Mouse (Mus musculus) E14TG2a.4 (cell line): ENCODE measurements around the gene Arel1.
A peak's percentile ranks its signal among the peaks of the same experiment; 100 is the strongest.

Experiments used
- H3K27me3 ChIP-seq: 2 replicates; pipeline ENCODE4 v1.6.1; 2014; ENCODE audit warnings: low read length, control low read depth; ENCODE audit not compliant: insufficient read depth
- H3K36me3 ChIP-seq: 2 replicates; pipeline ENCODE4 v1.6.1; 2014; ENCODE audit warnings: low read length, control low read depth; ENCODE audit not compliant: insufficient read depth
- H3K4me1 ChIP-seq: replicated peaks from 2 replicates; pipeline ENCODE4 v1.6.1; 2014; ENCODE audit warnings: low read depth, low read length, control low read depth
- H3K4me3 ChIP-seq: replicated peaks from 2 replicates; pipeline ENCODE4 v1.5.1; 2014; ENCODE audit warnings: mild to moderate bottlenecking, low read length
- H3K9me3 ChIP-seq: 2 replicates; pipeline ENCODE4 v1.6.1; 2014; ENCODE audit warnings: low read length, control low read depth
- CTCF ChIP-seq: conservative IDR thresholded peaks from 2 replicates; pipeline ENCODE4 v1.5.1; 2014; ENCODE audit warnings: low read length
- NANOG ChIP-seq: IDR thresholded peaks from 2 replicates; pipeline ENCODE4 v1.6.1; 2014; ENCODE audit warnings: borderline replicate concordance, low read length, mixed read lengths
- POU5F1 ChIP-seq: IDR thresholded peaks from 2 replicates; pipeline ENCODE4 v1.6.1; 2014; ENCODE audit warnings: low read length, borderline replicate concordance

Gene Arel1

DNA sequence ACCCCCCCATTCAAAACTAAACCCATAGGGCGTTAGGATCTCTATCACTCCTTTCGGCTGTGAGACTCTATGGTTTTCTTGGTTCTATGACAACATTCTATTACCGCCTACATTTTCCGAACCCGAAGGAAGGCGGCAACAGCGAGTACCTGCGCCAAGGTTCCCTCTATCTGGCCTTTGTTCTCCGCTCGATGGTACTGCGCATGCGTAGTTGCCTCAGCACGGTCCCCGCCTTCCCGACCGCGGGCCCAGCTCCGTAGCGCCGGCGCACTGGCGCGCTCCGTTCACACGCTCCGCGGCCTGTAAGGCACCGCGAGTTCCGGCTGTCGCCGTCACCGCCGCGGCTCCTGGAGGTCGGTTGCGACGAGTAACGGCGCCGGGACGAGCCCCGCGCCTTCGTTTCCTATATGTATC lies 25.4 kb upstream of the Arel1 start, which contains the start of gene Ylpm1:
Ylpm1 (plus strand) TSS at position 239 of the 414 bp plus-strand sequence.
- Histone ChIP-seq H3K4me1 (peaks cover 25% of the 10 kb centered on the region), H3K4me3 (peak within 1 kb of the TSS; percentile 94), H3K27me3 (peaks cover 3% of the 10 kb centered on the region), H3K9me3 (peaks cover 9% of the 10 kb centered on the region), H3K36me3 (peaks cover 31% of the 10 kb centered on the region)
- peak; percentile 10; the same call in 1 of the 2 replicates for TF ChIP-seq CTCF
- TF ChIP-seq NANOG = no peak
- TF ChIP-seq POU5F1 = no peak

DNA sequence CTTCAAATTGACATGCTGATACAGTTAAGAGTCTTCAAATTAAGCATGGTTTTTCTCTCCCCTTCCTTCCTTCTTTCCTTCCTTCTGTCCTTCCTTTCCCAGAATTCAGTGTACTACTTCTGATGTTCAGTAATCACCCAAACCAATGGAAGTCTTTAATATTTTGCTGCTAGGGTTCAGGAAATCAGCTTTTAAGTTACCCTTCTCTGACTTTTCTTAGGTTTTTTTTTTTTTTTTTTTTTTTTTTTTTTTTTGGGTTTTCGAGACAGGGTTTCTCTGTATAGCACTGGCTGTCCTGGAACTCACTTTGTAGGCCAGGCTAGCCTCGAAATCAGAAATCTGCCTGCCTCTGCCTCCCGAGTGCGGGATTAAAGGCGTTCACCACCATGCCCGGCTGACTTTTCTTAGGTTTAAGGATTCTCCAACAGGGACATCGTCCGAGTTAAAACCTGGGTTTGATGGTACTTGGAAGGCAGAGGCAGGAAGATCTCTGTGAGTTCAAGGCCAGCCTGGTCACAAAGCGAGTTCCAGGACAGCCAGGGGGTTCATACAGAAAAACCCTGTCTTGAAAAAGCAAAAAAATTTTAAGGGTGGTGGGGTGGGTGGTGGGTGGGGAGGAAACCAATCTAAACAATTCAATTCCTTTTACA lies 24.5 kb upstream of the Arel1 start:
- no peak overlapping the region for H3K4me3 ChIP-seq
- peaks cover 25% of the 10 kb centered on the region for H3K36me3 ChIP-seq
- H3K9me3 ChIP-seq = peaks cover 9% of the 10 kb centered on the region
- H3K27me3 ChIP-seq = peaks cover 6% of the 10 kb centered on the region
- peaks cover 25% of the 10 kb centered on the region for H3K4me1 ChIP-seq
- TF ChIP-seq CTCF (no peak), POU5F1 (no peak), NANOG (no peak)

DNA sequence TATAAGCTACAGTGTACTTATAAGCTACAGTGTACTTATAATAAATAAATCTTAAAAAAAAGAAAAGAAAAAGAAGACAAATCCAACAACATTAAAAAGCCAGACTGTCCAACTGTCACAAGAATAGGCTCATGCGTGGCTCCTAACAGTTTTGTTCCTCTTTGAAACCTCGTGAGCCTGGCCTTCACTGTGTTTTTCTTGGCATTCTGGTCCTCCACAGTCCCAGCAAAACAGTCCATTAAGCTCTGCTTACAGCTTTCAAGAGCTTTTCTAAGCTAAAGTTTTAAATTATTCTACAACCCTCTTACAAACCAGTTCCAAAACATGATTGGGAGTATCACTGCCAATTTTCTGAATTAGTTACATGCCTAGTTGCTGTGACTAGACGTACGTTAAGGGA lies 18.8 kb upstream of the Arel1 start:
- H3K4me3 ChIP-seq = no peak overlapping the region
- peaks cover 13% of the 10 kb centered on the region for H3K27me3 ChIP-seq
- peaks cover 5% of the 10 kb centered on the region for H3K36me3 ChIP-seq
- H3K9me3 ChIP-seq = peaks cover 9% of the 10 kb centered on the region
- H3K4me1 ChIP-seq = no peaks in the 10 kb centered on the region
- TF ChIP-seq NANOG (no peak), CTCF (no peak), POU5F1 (no peak)

DNA sequence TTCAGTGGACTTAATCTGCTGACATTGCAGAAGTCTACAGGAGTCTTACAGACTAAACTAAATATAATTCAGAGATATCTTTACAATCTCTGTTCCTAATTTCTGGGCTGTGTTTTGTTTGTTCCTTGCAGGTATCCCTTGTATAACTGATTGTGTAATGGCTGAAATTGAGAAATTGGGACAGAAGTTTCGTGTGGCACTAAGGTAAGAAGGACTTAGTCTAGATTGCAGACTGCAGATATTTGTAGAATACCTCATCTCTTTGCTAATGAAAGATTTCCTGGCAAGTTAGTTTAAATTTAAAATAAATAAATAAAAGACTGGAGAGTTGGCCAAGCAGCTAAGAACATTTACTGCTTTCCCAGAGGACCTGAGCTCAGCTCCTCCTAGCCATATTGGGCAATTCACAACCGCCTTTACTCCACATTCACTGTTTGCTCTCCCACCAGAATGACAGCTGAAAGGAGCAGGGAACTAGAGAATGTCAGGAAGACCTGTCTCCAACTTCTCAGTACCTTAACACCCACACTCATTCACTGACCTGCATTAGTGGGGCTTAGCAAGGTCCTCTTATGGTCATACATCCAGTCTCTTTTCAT lies 8.7 kb upstream of the Arel1 start:
- TF ChIP-seq NANOG (no peak), CTCF (no peak), POU5F1 (no peak)
- Histone ChIP-seq H3K36me3 (peaks cover 95% of the 10 kb centered on the region), H3K27me3 (no peaks in the 10 kb centered on the region), H3K9me3 (no peaks in the 10 kb centered on the region), H3K4me3 (no peak overlapping the region), H3K4me1 (no peaks in the 10 kb centered on the region)

DNA sequence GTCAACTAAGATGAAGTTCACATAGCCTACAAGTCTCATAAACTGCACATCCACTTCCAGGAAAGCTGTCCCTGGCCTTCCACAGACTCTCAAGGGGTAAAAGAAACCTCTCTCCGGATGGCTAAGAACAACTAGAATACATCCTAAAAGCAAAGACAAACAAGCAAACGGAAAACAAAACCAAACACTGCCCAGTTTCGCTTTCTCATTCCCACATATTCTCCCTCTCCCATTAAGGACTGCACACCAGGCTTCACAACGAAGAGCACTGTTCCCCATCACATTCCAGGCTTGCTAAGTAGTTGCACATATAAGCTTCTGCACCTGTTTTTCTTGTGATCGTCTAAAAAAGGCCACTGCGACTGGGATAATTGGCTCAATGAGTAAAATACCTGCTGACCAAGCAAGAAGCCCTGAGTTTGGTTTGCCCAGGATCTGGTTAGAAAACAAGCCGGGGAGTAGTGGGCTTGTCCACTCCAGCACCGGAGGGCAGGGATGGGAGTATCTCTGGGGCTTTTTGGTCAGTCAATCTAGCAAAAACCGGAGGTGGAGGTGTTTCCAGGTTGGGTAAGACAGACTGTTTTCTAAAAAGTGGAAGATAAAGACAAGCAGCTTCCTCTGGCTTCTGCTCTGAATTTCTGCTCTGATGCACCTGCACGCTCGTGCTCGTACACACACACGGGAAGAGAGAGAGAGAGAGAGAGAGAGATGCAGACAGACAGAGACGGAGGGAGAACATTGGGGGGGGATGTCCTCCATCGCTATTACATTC lies 858 bp downstream of the Arel1 start:
- no peak for TF ChIP-seq NANOG
- no peak for TF ChIP-seq CTCF
- TF ChIP-seq POU5F1 = no peak
- Histone ChIP-seq H3K4me3 (peak overlapping the region; percentile 97), H3K9me3 (no peaks in the 10 kb centered on the region), H3K4me1 (peaks cover 22% of the 10 kb centered on the region), H3K36me3 (peaks cover 28% of the 10 kb centered on the region), H3K27me3 (peaks cover 3% of the 10 kb centered on the region; the same call in 1 of the 2 replicates)

DNA sequence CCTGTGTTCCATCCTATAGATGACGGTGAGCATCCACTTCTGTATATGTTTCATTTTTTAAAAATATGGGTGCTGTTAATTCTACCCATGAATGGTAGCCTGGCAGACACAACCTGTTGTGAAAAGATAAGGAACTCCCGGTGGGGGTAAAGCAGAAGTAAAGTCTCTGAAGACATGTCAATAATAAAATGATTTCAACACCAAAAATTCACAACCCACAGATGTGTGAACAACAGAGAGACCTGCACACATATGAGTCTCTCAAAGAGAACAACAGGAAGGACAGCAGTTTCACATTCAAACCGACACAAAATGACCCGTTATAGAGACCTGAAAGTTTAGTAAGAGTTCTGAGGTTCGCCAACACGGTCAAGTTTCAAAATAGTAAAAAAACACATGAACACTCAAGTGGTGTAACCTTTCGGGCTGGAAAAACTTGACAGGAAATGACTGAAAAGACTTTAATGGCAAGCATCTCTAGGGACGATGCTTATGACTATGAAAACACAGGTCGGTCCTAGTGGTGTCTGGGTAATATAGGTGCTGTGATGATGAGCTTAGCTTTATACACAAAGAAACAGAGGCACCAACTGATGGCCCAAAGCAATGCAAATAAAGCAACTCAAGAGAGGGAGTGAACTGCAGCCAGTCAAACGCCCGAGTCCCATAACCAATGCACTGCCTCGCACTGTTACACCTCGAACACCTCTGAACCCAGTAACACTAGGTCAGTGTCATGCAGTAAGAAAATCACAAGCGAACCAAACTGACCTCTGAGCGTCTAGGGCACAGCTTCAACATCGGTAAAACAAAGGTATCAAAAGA lies 1.7 kb downstream of the Arel1 start:
- Histone ChIP-seq H3K9me3 (no peaks in the 10 kb centered on the region), H3K27me3 (peaks cover 3% of the 10 kb centered on the region; the same call in 1 of the 2 replicates), H3K4me3 (peak overlapping the region; percentile 97; the same call in 1 of the 2 replicates), H3K36me3 (peaks cover 22% of the 10 kb centered on the region), H3K4me1 (peaks cover 22% of the 10 kb centered on the region)
- TF ChIP-seq POU5F1 (no peak), CTCF (no peak), NANOG (no peak)

DNA sequence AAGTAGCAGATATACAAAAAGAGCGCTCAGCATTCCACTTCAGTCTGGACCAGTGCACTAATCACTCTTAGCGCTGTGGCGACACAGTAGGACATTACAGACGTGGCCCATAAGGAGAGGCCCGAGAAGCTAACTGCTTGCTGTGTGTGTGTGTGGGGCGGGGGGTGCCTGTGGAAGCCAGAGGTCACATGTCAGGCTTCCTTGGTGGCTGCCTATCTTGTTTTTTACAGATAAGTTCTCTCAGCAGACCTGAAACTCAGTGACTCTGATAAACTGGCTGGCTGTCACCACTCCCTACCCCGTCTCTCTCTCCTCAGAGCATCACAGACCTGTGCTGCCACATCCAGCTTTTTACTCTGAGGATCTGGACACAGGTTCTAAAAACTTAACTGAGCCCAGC lies 8.1 kb downstream of the Arel1 start:
- no peak for TF ChIP-seq NANOG
- Histone ChIP-seq H3K4me1 (0 out of 2 replicates have a peak, but pooled peaks cover 3% of the 10 kb centered on the region), H3K4me3 (no peak overlapping the region), H3K9me3 (no peaks in the 10 kb centered on the region), H3K36me3 (peaks cover 7% of the 10 kb centered on the region; the same call in 1 of the 2 replicates), H3K27me3 (no peaks in the 10 kb centered on the region)

DNA sequence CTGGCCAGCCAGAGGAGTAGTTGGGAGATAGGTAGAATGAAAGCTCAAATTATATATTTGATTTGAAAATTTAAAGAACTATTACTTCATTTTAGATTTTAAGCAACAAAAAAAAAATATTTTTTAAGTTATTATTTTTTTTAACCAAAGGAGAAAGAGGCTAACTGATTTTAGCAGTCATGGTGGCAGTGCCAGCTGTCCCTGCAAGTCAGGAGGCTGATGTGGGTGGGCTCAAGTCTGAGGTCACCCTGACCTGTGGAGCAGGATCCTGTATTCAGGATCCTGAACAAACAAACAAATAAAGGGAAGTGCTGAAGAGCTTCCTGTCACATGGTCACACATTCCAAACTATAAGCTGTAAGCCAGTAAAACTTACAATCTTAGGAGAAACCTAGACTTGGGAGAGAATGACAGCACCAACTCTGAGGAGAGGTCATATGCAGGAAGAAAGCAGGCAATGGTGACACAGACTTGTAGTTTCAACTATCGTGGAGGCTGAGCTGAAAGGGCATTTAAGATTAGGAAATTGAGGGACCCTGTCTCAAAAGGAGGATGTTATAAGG lies 11.8 kb downstream of the Arel1 start:
- H3K4me1 ChIP-seq = 0 out of 2 replicates have a peak, but pooled peaks cover 3% of the 10 kb centered on the region
- H3K9me3 ChIP-seq = no peaks in the 10 kb centered on the region
- H3K27me3 ChIP-seq = no peaks in the 10 kb centered on the region
- no peak overlapping the region for H3K4me3 ChIP-seq
- peaks cover 3% of the 10 kb centered on the region; the same call in 1 of the 2 replicates for H3K36me3 ChIP-seq
- no peak for TF ChIP-seq POU5F1
- TF ChIP-seq NANOG = no peak
- no peak for TF ChIP-seq CTCF
